Mouse (Mus musculus) heart, postnatal 14 days (tissue): ENCODE data around the gene Mrpl10. TPM values are rescaled to one million over a fixed set of nuclear protein-coding genes. Genes with fewer than 3 reads are reported as not detected.
A peak's percentile ranks its signal among the peaks of the same experiment; 100 is the strongest.

Experiments
- DNase-seq, 2 experiments: peaks; one replicate each; pipeline ENCODE4 v3.0.0; 2021 to 2022
- intact Hi-C: fragments of 180-260 bp; cut with DNase I; formaldehyde crosslinking; loops from one replicate; pipeline ENCODE4 v1.15.1; 2025
- total RNA-seq, 2 experiments: library from RNA; stranded (reverse); gene quantifications; 2 replicates each; pipeline ENCODE4 v1.2.3; 2021

Mrpl10 gene
- total RNA-seq, 2 experiments from 2014 or later = 79.9 to 88.0 TPM

DNA sequence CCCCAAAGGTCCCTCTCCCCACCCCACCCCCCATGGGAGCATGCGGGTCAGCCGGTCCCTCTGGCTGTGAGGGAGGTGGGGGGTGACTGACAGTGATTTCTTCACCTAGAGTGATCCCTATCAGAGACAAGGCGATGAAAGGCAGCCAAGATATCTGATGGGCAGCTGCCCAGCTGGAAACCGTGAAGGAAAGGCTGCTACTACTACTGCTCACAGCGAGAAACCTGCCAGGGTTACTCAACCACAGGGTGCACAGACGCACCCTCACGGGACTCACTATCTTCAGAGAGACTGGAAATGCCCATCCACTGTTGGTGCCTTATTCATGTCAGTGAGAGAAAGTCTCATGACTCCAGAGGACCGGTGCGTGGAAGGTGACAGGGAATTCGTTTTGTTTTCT is 16.4 kb upstream of the Mrpl10 start:
- intact Hi-C loops = loop anchor here (5.0 kb wide), 1 partner anchor 153 kb away; no protein-coding TSS in a partner anchor

GRCm38 (mm10) chr11:97025721-97026344 is 15.5 kb upstream of the Mrpl10 start:
- peak; percentile 88 to 93 for DNase-seq
- intact Hi-C loops = loop anchor here (1.0 to 5.0 kb wide), 3 partner anchors 44 to 154 kb away; partner anchors contain the start of genes Cdk5rap3 and Sp2

More for the DNA sequence above, 16.4 kb upstream of the Mrpl10 start:
- no peak for DNase-seq

DNA sequence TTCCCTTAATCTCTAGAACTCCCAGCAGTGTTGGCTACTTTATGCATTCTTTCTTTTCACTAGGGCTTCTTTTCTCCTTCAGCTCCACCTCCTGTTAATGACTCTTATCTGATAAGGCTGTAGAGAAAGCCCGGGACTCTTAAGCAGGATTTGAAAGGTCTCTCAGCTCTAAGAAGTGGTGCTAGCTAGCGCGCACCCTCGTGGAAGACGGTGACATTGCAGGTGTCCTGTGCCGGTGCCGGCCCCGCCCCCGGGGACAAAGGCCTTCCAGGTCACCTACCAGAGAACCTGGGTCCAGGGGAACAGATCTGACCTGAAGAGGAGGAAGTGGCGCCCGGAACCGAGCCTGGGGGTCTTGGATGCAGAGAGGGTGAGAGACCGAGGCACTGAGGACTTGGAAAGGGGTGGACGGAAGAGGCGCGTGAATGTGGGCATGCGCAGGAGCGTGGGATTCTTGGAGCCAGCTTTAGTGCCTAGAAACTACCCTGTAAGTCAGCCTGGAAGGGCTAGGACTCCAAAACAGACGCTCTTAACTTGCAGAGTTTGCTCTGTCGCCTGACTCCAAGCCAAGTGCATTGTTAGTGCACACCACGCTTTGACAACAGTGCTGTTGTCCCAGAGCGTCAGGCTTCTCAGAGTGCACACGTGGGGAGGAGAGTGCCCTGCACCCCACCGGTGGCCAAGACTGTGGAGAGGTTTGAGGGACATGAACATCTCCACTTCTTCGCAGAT is 11.5 kb upstream of the Mrpl10 start, which contains the start of gene Scrn2:
Gene Scrn2, plus strand, starts transcription at position 253 of the 732 bp plus-strand sequence.
- DNase-seq = peak; percentile 83 to 89
- intact Hi-C loops = loop anchor here (5.0 kb wide), 1 partner anchor 158 kb away; no protein-coding TSS in a partner anchor

DNA sequence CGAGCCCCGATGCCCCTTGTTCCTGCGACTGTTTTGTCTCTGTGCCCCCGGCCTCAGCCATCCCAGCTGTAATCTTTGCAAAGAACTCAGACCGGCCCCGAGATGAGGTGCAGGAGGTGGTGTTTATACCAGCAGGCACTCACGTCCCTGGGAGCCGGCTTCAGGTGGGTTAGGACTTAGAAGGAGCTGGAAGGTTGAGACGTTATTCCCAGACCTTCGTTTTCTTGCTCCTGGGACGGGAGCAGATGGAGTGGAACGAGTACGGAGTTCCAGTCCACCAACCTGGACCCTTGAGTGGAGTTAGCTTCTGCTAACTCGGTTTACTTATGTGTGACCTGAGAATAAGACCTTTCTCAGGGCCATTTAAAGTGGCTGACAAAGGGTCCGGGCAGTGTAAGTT is 10.9 kb upstream of the Mrpl10 start:
- intact Hi-C loops = no loop called here
- DNase-seq = no peak

DNA sequence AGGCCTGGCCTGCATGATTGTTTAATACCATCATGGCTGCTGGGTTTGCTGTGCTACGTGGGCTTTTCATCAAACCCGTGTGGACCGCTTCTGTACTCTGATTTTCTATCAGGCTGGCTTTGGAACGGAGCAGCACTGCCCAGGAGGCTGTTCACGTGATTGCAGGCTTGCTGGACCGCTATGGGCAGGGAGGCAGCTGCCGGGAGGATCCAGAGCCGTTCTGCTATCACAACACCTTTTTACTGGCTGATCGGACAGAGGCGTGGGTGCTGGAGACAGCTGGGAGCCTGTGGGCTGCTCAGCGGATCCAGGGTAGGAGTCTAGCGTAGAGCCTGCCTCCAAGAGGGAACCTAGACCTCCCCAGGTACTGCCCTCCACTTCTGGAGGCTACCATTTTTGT is 9.4 kb upstream of the Mrpl10 start:
- intact Hi-C loops = no loop called here
- no peak for DNase-seq

GRCm38 (mm10) chr11:97032499-97032898 is 8.9 kb upstream of the Mrpl10 start:
- intact Hi-C loops = no loop called here

GRCm38 (mm10) chr11:97033781-97034180 is 7.6 kb upstream of the Mrpl10 start:
- DNase-seq = no peak
- intact Hi-C loops = no loop called here

More at GRCm38 (mm10) chr11:97032499-97032898, 8.9 kb upstream of the Mrpl10 start:
- DNase-seq = no peak

- intact Hi-C loops = no loop called here
- DNase-seq = no peak
Measured at GRCm38 (mm10) chr11:97036141-97036540, 5.2 kb upstream of the Mrpl10 start.

DNA sequence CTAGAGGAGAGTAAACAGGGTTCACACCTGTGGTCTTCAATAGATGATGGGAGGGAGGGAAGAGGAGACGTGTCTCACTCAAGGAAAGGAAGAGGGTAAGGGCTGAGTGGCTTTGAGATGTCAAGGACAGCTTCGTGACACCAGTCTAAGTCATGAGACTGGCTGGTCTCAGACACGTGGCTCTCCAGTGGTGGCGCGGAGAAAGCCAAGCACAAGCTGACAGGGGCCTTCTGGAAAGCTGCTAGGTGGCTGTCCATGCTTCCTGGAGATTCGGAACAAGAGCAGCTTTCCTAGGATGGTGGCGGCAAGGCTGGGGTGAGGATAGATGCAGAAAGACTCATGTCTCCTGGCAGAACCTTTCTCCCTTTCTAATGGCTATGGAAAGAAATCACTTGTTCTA is 2.5 kb upstream of the Mrpl10 start:
- no peak for DNase-seq
- intact Hi-C loops = no loop called here

- no peak for DNase-seq
- intact Hi-C loops = no loop called here
Measured at GRCm38 (mm10) chr11:97040301-97041021, 899 bp upstream of the Mrpl10 start.

- no peak for DNase-seq
Measured at GRCm38 (mm10) chr11:97044902-97045301, 3.5 kb downstream of the Mrpl10 start.

GRCm38 (mm10) chr11:97045861-97046260 is 4.5 kb downstream of the Mrpl10 start:
- intact Hi-C loops = no loop called here
- DNase-seq = no peak

More at GRCm38 (mm10) chr11:97044902-97045301, 3.5 kb downstream of the Mrpl10 start:
- intact Hi-C loops = no loop called here

DNA sequence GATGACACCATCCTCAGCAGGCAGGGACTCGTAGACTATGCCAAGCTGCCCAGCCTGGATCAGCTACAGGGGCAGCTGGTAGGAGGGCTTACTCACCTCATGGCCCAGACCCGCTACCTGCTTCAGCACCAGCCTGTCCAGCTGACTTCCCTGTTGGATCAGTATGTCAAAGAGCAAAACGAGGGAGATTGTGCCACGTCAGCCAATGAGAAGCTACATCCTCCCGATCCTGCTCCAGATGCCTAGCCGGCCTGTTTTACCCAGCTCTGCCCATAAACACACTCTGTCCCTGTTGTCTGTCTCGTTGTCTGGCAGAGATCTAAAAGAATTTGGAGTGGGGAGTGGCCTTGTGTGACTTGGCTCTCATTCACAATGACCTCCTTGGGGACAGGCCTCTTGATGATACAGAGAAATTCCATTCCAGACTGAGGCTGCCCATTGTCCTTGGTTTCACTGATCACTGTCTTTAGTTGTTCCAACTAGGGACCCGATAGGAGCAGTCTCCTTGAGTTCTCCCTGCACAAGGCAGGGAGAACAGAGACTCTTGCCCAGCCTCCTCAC is 6.8 kb downstream of the Mrpl10 start:
- DNase-seq = no peak
- intact Hi-C loops = no loop called here

DNA sequence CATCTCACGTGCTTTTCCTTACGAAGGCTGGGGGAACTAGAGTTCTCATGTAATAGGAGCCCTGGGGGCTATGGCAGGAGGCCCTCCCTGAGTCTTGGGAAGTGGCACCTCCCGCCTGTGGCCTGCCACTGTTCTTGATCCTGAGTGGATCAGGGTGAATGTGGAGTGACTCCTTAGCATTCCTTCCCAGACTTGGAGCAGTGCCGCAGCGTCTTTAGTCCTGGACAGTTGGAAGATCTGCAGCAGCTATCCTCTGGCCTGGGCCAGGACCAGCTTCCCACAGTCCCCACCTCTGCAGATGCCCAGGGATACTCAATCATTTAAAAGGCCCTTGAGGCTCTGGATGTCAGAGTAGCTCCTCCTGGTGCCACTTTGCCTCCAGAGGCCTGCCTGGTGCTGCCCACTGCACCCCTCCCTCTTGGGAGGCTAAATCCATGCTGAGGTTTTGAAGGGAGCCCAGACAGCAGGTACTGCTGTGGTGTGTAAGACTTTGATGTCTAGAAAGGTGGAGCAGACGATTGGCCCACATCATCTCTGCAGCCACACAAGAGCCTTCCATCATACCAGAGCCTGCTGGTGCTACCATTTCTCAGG is 8.2 kb downstream of the Mrpl10 start:
- DNase-seq = no peak
- intact Hi-C loops = no loop called here

DNA sequence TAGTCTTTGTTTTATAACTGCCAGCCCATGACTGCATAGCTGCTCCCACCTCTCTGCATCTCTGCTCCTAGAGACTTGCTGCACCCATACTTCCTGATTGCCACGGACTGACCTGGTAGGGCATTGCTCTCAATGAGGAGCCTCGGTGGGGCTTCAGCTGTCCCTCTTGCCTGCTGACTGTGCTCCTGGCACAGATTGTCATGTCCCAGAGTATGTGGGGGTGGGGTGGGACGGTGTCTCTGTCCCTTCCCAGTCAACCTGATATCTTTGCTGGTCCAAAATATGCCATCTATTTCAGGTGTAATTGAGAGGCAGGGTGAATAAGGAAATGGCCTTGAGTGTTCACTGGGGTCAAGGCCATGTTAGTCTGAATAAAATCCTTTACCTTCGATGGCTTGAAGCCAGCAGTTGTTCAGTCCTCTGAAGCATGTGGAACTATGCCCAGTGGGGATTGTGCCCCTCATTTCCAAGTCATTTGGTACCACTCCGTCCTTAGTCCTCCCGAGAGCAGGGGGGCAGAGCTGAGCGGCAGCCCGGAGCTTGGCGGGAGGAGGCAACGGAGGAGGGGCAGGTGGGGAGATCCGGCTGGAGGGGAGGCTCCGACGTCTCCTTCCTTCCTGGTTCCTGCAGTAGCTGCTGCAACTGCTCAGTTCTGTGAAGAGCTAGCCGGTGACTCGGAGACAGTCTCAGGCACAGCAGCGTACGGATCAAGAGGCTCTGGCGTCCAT is 9.0 kb downstream of the Mrpl10 start, which contains the start of gene Osbpl7:
Gene Osbpl7, plus strand, starts transcription at position 413 of the 728 bp plus-strand sequence.
- intact Hi-C loops = no loop called here

DNA sequence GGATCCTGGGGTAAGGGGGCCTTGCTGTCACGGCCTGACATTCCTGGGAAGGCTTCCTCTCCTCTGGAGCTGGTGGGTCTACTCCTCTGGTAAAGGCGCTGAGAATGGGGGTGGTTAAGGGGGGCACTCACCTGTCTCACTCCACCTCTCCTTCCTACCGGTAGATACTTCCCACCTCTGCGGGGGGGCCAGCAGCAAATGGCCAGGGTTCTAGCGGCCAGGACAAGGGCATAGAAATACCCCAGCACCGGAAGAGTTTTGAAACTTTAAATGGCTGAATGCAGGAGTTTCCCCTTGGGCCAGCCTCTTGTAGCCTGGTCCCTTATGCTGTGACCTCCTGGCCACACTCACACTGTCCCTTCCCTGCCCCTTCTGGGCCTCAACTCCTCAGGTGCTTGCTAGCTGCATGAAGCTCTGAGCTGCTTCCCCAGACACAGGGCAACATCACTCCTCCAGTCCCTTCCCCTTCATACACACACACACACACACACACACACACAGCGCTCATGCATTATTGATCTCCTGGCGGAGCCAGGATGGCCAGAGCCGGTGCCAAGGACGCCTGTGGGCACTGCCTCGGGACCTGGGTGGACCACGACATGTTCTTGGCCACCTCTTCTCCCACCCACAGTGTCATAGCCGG is 9.7 kb downstream of the Mrpl10 start:
- DNase-seq = no peak
- intact Hi-C loops = no loop called here

More for the DNA sequence above, 9.0 kb downstream of the Mrpl10 start, which contains the start of gene Osbpl7:
- DNase-seq = peak; percentile 73 to 78

- intact Hi-C loops = no loop called here
- no peak for DNase-seq
Measured at GRCm38 (mm10) chr11:97052219-97052646, 10.9 kb downstream of the Mrpl10 start.

GRCm38 (mm10) chr11:97063274-97063920 is 22.0 kb downstream of the Mrpl10 start:
- intact Hi-C loops = no loop called here
- no peak for DNase-seq
